In the genomic region with DNA sequence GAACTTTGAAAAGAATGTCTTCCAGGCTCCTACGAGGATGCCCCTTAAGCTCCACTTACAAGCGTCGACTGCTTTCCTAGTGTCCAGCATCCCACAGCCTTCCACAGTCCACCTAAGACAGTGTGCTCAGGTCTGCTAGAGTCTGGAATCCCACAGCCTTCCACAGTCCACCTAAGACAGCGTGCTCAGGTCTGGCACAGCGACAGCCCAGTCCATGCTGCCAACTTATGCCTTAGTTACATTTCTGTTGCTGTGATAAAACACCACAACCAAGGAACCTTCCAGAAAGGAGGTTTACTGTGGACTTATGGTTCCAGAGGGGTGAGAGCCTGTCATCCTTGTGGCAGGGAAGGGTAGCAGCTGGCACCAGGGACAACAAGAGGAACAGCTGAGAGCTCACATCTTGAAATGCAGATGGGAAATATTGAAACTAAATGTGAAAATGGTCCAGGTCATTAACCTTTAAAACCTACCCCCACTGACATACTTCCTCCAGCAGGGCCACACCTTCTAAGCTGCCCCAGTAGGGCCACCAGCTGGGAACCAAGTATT, we compare ENCODE assay signal across 17 mouse cellular contexts.
"Had no signal": no experiment of that assay in that cellular context is flagged by ENCODE, and none has a peak within 500 bp of the region (broad histone marks: within the 10 kb centered on the region; RNA-seq: fewer than 3 reads in every experiment).

No protein-coding gene starts in this region.

- H3K27me3 ChIP-seq: liver, embryonic 13.5 days; megakaryocyte, embryonic 14.5 days; midbrain, embryonic 13.5 days had no signal

- H3K4me3 ChIP-seq: layer of hippocampus, adult 2 months; liver, embryonic 13.5 days; megakaryocyte, embryonic 14.5 days; midbrain, embryonic 10.5 days; midbrain, embryonic 13.5 days; myocyte had no signal

- ATAC-seq: midbrain, embryonic 13.5 days; midbrain, embryonic 16.5 days had no signal

- H3K4me2 ChIP-seq: liver, embryonic 13.5 days; midbrain, embryonic 13.5 days had no signal

- H3K27ac ChIP-seq: kidney, postnatal 0 days; layer of hippocampus, adult 2 months; liver, embryonic 13.5 days; midbrain, embryonic 10.5 days; midbrain, embryonic 13.5 days; stomach, postnatal 0 days had no signal

- DNase-seq: kidney, adult 2 months; kidney, postnatal 25 days; layer of hippocampus, adult 9-11 months; liver, embryonic 13.5 days; lung, adult 2 months; lung, postnatal 36 days; right cerebral cortex, adult 18-20 months; right cerebral cortex, postnatal 14 days; right cerebral cortex, postnatal 4 days had no signal

- H3K9ac ChIP-seq: liver, embryonic 13.5 days; midbrain, embryonic 13.5 days had no signal

- H3K9me3 ChIP-seq: liver, embryonic 13.5 days; megakaryocyte, embryonic 14.5 days; midbrain, embryonic 10.5 days; midbrain, embryonic 13.5 days had no signal
